Mouse (Mus musculus) stomach, embryonic 14.5 days (tissue): ENCODE results near the gene Angpt4. TPM values are rescaled to one million over a fixed set of nuclear protein-coding genes. Genes with fewer than 3 reads are reported as not detected.

Source experiments
- ATAC-seq: fragments of 200-750 bp; cut with Nextera tagmentation; 2 replicates; pipeline ENCODE4 v1.8.0; 2017; ENCODE audit warnings: low read depth, moderate TSS enrichment; ENCODE audit not compliant: insufficient number of reproducible peaks, insufficient read depth, low FRiP score
- H3K27ac ChIP-seq: fragments of 300-500 bp; sonication (generic); 2 replicates; pipeline ENCODE4 v1.5.1; 2014; ENCODE audit warnings: mild to moderate bottlenecking, low read length, moderate library complexity, mixed read lengths
- H3K27me3 ChIP-seq: fragments of 300-500 bp; sonication (generic); 2 replicates; pipeline ENCODE4 v1.6.1; 2014; ENCODE audit warnings: low read length, control low read depth, mixed read lengths; ENCODE audit not compliant: control insufficient read depth, insufficient read depth
- H3K36me3 ChIP-seq: fragments of 300-500 bp; sonication (generic); 2 replicates; pipeline ENCODE4 v1.6.1; 2014; ENCODE audit warnings: mild to moderate bottlenecking, control low read depth, low read length, moderate library complexity, mixed read lengths; ENCODE audit not compliant: control insufficient read depth, insufficient read depth
- H3K4me1 ChIP-seq: fragments of 300-500 bp; sonication (generic); 2 replicates; pipeline ENCODE4 v1.6.1; 2014; ENCODE audit warnings: low read length, control low read depth, mixed read lengths; ENCODE audit not compliant: control insufficient read depth, insufficient read depth
- H3K4me2 ChIP-seq: fragments of 300-500 bp; sonication (generic); replicated peaks from 2 replicates; pipeline ENCODE4 v1.6.1; 2014; ENCODE audit warnings: low read depth, low read length, control low read depth
- H3K4me3 ChIP-seq: fragments of 300-500 bp; sonication (generic); 2 replicates; pipeline ENCODE4 v1.5.1; 2014; ENCODE audit warnings: low read depth, low read length, control low read depth
- H3K9ac ChIP-seq: fragments of 300-500 bp; sonication (generic); replicated peaks from 2 replicates; pipeline ENCODE4 v1.6.1; 2014; ENCODE audit warnings: low read depth, mild to moderate bottlenecking, control low read depth, low read length, moderate library complexity, mixed read lengths
- H3K9me3 ChIP-seq: fragments of 300-500 bp; sonication (generic); 2 replicates; pipeline ENCODE4 v1.6.1; 2016; ENCODE audit warnings: low read depth, low read length, control low read depth; ENCODE audit not compliant: control insufficient read depth
- WGBS: fragments of 180-500 bp; shearing (Covaris S2); extraction: QIAGEN DNeasy Blood & Tissue Kit; methylation state at CpG from one replicate; pipeline ENCODE4 v1.1.7; 2014; 5-methylcytosine and 5-hydroxymethylcytosine counted together
- polyA plus RNA-seq: library from polyadenylated mRNA; unstranded; fragments of >200 nt; fragmentation: Nextera tagmentation; extraction: Ambion mirVana; gene quantifications from 2 replicates; pipeline ENCODE4 v1.2.1, GENCODE M21; 2014

Angpt4 gene
- polyA plus RNA-seq, 1 experiment from 2014 or later: 0.58 TPM

DNA sequence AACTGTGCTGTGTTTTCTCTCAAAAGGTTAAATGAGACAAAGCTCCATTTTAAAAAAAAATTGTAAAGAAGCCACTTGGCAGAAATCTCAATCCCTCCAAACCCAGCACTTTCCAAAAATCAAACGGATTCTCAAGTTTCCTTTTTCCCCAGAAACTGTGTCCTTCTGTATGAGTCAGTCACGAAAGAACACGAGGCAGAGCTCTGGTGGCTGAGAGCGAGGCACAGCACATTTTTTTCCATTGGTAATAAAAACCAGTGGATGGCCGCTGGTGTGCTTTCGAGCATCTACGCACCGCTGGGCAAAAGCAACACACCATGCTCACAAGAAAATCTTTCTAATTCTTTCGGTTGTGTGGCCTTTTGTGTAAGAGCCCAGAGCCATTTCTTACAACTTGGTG lies 73.0 kb downstream of the Angpt4 start:
- H3K4me1 ChIP-seq: no peaks in the 10 kb centered on the region
- 62% methylated on average over 9 of the region's 9 CpGs for WGBS
- no peak for ATAC-seq
- no peaks in the 10 kb centered on the region for H3K27me3 ChIP-seq
- H3K27ac ChIP-seq: no peak overlapping the region
- H3K9me3 ChIP-seq: no peaks in the 10 kb centered on the region
- H3K4me3 ChIP-seq: no peak overlapping the region
- H3K4me2 ChIP-seq: no peak overlapping the region
- no peaks in the 10 kb centered on the region for H3K36me3 ChIP-seq
- no peak overlapping the region for H3K9ac ChIP-seq

- Histone ChIP-seq H3K27ac (no peak overlapping the region), H3K27me3 (no peaks in the 10 kb centered on the region), H3K9me3 (no peaks in the 10 kb centered on the region), H3K4me2 (no peak overlapping the region), H3K36me3 (no peaks in the 10 kb centered on the region), H3K4me3 (no peak overlapping the region), H3K4me1 (no peaks in the 10 kb centered on the region), H3K9ac (no peak overlapping the region)
- 59% methylated on average over 7 of the region's 7 CpGs for WGBS
- no peak for ATAC-seq
These were observed 74.6 kb downstream of the Angpt4 start for GRCm38 (mm10) chr2:151985426-151986172.

DNA sequence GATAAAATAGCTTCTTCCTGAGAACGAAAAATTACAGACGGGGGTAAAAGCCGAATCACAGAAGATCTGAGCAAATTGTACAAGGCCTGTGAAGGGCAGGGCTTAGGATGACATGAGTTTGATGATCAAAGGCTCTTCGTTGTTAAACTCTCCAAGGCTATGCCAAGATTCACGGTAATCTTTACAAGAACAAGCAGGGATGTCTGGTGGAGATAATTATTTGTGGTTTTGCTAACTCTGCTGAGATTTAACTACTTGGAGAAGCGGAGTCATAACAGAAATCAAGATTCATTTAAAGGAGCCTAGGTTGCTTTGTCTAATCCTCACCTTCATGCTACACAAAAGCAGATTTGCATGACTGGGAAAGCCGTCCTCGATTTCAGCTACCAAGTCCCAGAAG lies 75.9 kb downstream of the Angpt4 start:
- ATAC-seq: no peak
- no peak overlapping the region for H3K4me2 ChIP-seq
- 78% methylated on average over 8 of the region's 8 CpGs for WGBS
- H3K36me3 ChIP-seq: no peaks in the 10 kb centered on the region
- no peaks in the 10 kb centered on the region for H3K27me3 ChIP-seq
- no peak overlapping the region for H3K27ac ChIP-seq
- H3K4me3 ChIP-seq: no peak overlapping the region
- H3K4me1 ChIP-seq: no peaks in the 10 kb centered on the region
- H3K9ac ChIP-seq: no peak overlapping the region
- H3K9me3 ChIP-seq: no peaks in the 10 kb centered on the region

DNA sequence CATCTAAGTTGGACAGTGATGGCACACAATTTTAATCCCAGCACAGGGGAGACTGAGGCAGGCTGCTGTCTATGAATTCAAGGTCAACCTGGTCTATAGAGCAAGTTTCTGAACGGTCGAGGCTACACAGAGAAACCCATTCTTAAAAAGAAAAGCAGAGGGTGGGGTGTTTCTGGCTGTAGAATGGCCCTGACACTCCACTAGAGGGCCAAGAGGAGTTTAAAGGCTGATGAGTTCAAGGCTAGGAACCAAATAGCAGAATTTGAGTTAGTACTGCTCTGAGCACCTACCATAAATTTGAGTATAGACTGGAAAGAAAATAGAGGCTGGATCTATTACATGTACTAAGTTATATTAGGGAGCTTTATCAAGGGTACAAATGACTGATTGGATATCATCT lies 78.0 kb downstream of the Angpt4 start:
- ATAC-seq: no peak
- Histone ChIP-seq H3K4me3 (no peak overlapping the region), H3K27ac (no peak overlapping the region), H3K36me3 (no peaks in the 10 kb centered on the region), H3K27me3 (no peaks in the 10 kb centered on the region), H3K9ac (no peak overlapping the region), H3K4me1 (no peaks in the 10 kb centered on the region), H3K4me2 (no peak overlapping the region), H3K9me3 (no peaks in the 10 kb centered on the region)
- WGBS: 68% methylated on average over 2 of the region's 2 CpGs

GRCm38 (mm10) chr2:151990985-151991394 lies 80.0 kb downstream of the Angpt4 start:
- no peak overlapping the region for H3K4me2 ChIP-seq
- no peak overlapping the region for H3K4me3 ChIP-seq
- 13% methylated on average over 1 of the region's 1 CpGs for whole genome bisulfite sequencing
- no peaks in the 10 kb centered on the region for H3K27me3 ChIP-seq
- H3K4me1 ChIP-seq: no peaks in the 10 kb centered on the region
- H3K9me3 ChIP-seq: no peaks in the 10 kb centered on the region
- H3K36me3 ChIP-seq: no peaks in the 10 kb centered on the region
- ATAC-seq: no peak
- H3K9ac ChIP-seq: no peak overlapping the region
- H3K27ac ChIP-seq: no peak overlapping the region

DNA sequence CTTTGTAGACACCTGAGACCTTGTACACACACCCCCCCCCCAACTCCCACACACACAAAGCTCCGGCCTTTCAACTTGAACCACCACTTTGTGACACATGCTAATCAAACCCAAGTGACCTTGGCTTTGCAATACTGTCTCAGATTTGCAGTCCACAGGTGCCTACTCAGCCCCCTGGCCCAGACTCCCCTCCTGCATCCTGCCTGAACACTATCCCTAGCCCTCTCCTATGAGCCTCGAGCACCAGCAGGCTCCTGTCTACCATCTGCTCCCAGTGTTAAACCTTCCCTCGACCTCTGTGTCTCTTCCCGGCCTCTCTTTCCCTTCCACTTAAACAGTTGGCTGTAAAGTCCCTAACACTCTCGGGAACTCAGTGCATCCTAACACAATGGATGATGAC lies 80.4 kb downstream of the Angpt4 start:
- Histone ChIP-seq H3K9ac (no peak overlapping the region), H3K4me3 (no peak overlapping the region), H3K27me3 (no peaks in the 10 kb centered on the region), H3K36me3 (no peaks in the 10 kb centered on the region), H3K4me1 (no peaks in the 10 kb centered on the region), H3K27ac (no peak overlapping the region), H3K4me2 (no peak overlapping the region), H3K9me3 (no peaks in the 10 kb centered on the region)
- 37% methylated on average over 5 of the region's 5 CpGs for WGBS
- no peak for ATAC-seq

DNA sequence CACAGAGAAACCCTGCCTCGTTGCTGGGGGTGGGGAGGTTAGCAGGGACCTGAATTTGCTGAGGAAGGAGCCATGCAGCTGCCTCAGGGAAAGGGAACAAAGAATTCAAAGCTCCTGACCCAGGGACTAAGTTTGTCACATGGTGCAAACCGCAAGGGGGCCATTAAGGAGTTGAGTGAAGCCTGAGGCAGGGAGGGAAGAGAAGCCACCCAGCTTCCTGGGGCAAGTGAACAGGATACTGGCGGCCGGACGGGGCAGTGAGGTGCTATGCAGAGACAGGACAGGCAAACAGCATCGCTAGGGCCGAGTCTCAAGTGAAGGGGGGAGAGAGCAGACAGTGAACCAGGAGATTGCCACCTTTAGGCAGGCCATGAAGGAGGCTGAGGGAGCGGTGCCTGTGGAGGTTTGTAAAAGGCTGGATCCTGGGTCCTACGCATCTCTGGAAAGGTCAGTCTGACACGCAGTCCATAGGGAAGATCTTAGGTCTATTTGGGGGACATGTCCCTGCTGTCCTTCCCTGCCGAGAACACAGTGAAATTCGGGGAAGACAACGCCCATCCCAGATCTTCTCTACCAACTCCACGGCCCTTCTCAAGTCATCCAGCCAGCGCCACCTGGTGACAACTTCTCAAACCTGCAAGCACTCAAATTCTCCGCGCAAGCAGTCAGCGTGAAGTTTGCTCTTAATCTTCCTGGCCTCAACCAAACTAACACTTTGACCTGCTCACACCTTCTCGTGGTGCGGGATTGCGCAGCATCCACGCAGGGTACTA lies 83.5 kb downstream of the Angpt4 start:
- Histone ChIP-seq H3K36me3 (no peaks in the 10 kb centered on the region), H3K9me3 (no peaks in the 10 kb centered on the region), H3K27ac (no peak overlapping the region), H3K27me3 (no peaks in the 10 kb centered on the region), H3K4me1 (no peaks in the 10 kb centered on the region), H3K4me3 (no peak overlapping the region), H3K4me2 (peak overlapping the region; percentile 27), H3K9ac (no peak overlapping the region)
- 13% methylated on average over 22 of the region's 22 CpGs for WGBS
- no peak for ATAC-seq
